Mouse (Mus musculus): ENCODE measurements around the gene Ephb1.

The Ephb1 gene

DNA sequence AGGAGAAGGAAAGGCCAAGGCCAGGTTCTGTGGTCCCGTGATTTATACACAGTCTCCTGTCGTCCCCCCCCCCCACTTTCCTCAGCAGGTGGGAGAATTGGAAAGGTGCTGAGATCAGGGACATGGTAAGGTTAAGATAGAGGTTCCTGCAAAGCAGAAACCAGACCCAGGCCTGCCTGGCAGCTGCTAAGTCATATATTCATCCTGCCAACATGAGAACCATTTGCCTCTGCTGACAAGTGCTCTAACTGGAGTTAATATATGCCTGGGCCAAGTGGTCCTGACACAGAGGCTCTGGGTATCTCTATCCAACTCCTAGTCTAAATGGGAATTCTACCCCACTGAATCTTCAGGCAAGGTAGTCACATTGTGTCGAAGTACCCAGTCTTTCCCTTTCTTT, 57.3 kb downstream of the Ephb1 start:
- Histone ChIP-seq H3K36me3 (ENCODE audit: insufficient read depth, low read length) (no peaks in the 10 kb centered on the region), H3K4me3 (replicated peaks; ENCODE audit: low read length) (no peak overlapping the region), H3K9me3 (ENCODE audit: low read length) (peaks cover 22% of the 10 kb centered on the region; the same call in 1 of the 2 replicates), H3K27me3 (ENCODE audit: insufficient read depth, low read length) (peaks cover 9% of the 10 kb centered on the region; the same call in 1 of the 2 replicates), H3K4me1 (replicated peaks; ENCODE audit: low read depth, low read length) (no peaks in the 10 kb centered on the region)
- TF ChIP-seq CTCF (conservative IDR thresholded peaks at IDR 0.05; ENCODE audit: low read length): no peak
- TF ChIP-seq NANOG (IDR thresholded peaks at IDR 0.05; ENCODE audit: borderline replicate concordance, low read length): no peak
- TF ChIP-seq POU5F1 (IDR thresholded peaks at IDR 0.05; ENCODE audit: borderline replicate concordance, low read length): no peak

DNA sequence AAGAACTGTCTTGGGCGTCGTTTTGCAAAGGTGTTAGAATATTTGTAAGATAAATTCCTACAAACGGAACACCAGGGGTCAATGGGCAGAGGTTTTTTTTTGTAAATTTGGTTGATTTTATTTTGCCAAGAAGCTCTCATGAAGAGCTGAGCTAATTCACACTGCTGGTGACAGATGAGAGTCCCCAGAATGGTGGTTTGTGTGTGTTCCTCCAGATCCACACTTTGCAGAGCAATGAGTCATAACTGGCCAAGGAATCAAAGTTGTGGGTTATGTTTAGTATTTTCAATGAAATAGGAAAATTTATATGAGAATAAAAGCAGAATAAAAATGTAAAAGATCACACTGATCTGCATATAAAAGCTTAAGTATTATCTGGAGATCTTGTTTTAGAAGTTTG, 60.9 kb downstream of the Ephb1 start:
- Histone ChIP-seq H3K4me1 (replicated peaks; ENCODE audit: low read depth, low read length) (no peaks in the 10 kb centered on the region), H3K9me3 (ENCODE audit: low read length) (0 out of 2 replicates have a peak, but pooled peaks cover 5% of the 10 kb centered on the region), H3K4me3 (replicated peaks; ENCODE audit: low read length) (no peak overlapping the region), H3K36me3 (ENCODE audit: insufficient read depth, low read length) (no peaks in the 10 kb centered on the region), H3K27me3 (ENCODE audit: insufficient read depth, low read length) (peaks cover 9% of the 10 kb centered on the region; the same call in 1 of the 2 replicates)
- TF ChIP-seq POU5F1 (IDR thresholded peaks at IDR 0.05; ENCODE audit: borderline replicate concordance, low read length) (no peak), CTCF (conservative IDR thresholded peaks at IDR 0.05; ENCODE audit: low read length) (no peak), NANOG (IDR thresholded peaks at IDR 0.05; ENCODE audit: borderline replicate concordance, low read length) (no peak)

DNA sequence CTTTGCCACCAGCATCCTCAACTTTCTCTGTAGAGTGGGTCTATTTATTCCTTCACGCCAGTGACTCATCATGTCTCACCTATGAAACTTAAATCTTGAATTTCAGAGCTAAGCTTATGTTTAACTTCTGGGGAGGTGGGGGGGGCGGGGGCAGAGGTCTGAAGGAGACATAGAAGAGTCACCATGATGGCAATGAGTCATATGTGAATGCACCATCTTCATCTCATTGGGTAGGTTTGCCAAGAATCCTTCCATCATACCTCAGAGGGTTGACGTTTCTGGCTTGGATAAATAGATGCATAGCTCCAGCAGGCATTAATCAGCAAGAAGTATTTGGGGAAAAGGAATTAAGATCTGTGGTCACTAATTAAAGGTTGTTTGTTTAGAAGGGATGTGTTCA, 63.3 kb downstream of the Ephb1 start:
- Histone ChIP-seq H3K36me3 (ENCODE audit: insufficient read depth, low read length) (no peaks in the 10 kb centered on the region), H3K4me3 (replicated peaks; ENCODE audit: low read length) (no peak overlapping the region), H3K27me3 (ENCODE audit: insufficient read depth, low read length) (peaks cover 9% of the 10 kb centered on the region; the same call in 1 of the 2 replicates), H3K9me3 (ENCODE audit: low read length) (0 out of 2 replicates have a peak, but pooled peaks cover 5% of the 10 kb centered on the region), H3K4me1 (replicated peaks; ENCODE audit: low read depth, low read length) (no peaks in the 10 kb centered on the region)
- TF ChIP-seq CTCF (conservative IDR thresholded peaks at IDR 0.05; ENCODE audit: low read length) (no peak), NANOG (IDR thresholded peaks at IDR 0.05; ENCODE audit: borderline replicate concordance, low read length) (no peak), POU5F1 (IDR thresholded peaks at IDR 0.05; ENCODE audit: borderline replicate concordance, low read length) (no peak)

DNA sequence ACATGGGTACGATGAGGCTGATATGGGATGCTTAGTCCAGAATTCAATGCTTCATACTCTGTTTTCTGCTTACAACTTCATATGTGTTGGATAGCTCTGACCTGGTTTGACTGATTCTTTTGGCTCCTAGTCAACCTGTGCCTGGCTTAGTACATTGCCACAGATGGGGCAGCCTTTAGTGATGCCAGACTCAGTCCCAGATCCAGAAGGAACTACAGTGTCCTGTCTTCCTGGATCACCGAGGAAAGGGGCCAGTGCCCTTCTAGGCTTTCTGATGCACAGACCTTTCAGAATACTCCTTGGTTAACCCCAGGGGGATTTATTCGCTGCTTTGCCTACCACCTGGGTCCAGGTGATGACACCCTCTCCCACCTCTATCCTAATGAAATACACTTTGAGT, 66.1 kb downstream of the Ephb1 start:
- H3K9me3 ChIP-seq (ENCODE audit: low read length): peaks cover 21% of the 10 kb centered on the region
- no peaks in the 10 kb centered on the region for H3K27me3 ChIP-seq (ENCODE audit: insufficient read depth, low read length)
- no peaks in the 10 kb centered on the region for H3K36me3 ChIP-seq (ENCODE audit: insufficient read depth, low read length)
- TF ChIP-seq POU5F1 (IDR thresholded peaks at IDR 0.05; ENCODE audit: borderline replicate concordance, low read length) (no peak), CTCF (conservative IDR thresholded peaks at IDR 0.05; ENCODE audit: low read length) (no peak), NANOG (IDR thresholded peaks at IDR 0.05; ENCODE audit: borderline replicate concordance, low read length) (no peak)
- no peaks in the 10 kb centered on the region for H3K4me1 ChIP-seq (replicated peaks; ENCODE audit: low read depth, low read length)
- no peak overlapping the region for H3K4me3 ChIP-seq (replicated peaks; ENCODE audit: low read length)

DNA sequence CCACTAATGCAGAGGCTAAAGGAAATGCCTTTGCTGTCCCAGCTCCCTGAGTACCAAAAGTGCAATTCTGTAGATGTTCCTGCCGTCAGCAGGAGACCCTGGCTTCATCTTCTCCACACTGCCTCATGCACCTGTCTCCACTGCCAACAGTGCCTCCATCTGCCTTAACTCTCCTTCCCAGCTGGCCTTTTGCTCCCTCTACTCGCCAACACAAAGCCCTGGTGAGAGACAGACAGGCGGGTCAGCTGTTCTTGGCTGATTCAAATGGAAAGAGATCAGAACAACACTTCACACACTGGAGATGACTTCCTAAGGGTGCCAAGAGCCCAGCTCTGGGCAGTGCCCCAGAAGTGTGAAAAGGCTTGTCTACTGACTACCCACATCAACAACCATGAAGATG, 78.6 kb downstream of the Ephb1 start:
- Histone ChIP-seq H3K27me3 (ENCODE audit: insufficient read depth, low read length) (peaks cover 43% of the 10 kb centered on the region), H3K4me1 (replicated peaks; ENCODE audit: low read depth, low read length) (no peaks in the 10 kb centered on the region), H3K4me3 (replicated peaks; ENCODE audit: low read length) (no peak overlapping the region), H3K36me3 (ENCODE audit: insufficient read depth, low read length) (no peaks in the 10 kb centered on the region), H3K9me3 (ENCODE audit: low read length) (peaks cover 19% of the 10 kb centered on the region; the same call in 1 of the 2 replicates)
- TF ChIP-seq POU5F1 (IDR thresholded peaks at IDR 0.05; ENCODE audit: borderline replicate concordance, low read length): no peak
- TF ChIP-seq CTCF (conservative IDR thresholded peaks at IDR 0.05; ENCODE audit: low read length): no peak
- TF ChIP-seq NANOG (IDR thresholded peaks at IDR 0.05; ENCODE audit: borderline replicate concordance, low read length): no peak

DNA sequence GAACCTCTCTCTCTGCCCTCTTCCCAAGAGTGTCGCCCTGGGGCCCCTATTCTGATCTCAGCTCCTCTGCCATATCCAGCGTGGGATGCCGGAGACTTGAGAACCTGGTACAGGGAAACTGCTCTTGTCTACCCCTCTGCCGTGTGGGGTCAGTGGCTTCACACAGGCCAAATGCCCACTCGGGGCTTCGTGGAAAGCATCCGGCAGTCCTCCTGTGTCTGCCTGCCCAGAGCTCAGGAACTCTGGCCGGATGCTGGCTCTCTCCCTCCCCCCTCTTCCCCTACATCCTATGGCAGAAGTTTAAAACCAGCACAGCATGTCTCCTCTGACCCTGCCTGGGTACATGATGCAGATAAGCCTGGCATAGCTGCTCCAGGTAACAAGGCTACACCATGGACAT, 80.5 kb downstream of the Ephb1 start:
- no peaks in the 10 kb centered on the region for H3K36me3 ChIP-seq (ENCODE audit: insufficient read depth, low read length)
- H3K4me3 ChIP-seq (replicated peaks; ENCODE audit: low read length): no peak overlapping the region
- TF ChIP-seq NANOG (IDR thresholded peaks at IDR 0.05; ENCODE audit: borderline replicate concordance, low read length) (no peak), CTCF (conservative IDR thresholded peaks at IDR 0.05; ENCODE audit: low read length) (no peak), POU5F1 (IDR thresholded peaks at IDR 0.05; ENCODE audit: borderline replicate concordance, low read length) (no peak)
- peaks cover 20% of the 10 kb centered on the region; the same call in 1 of the 2 replicates for H3K9me3 ChIP-seq (ENCODE audit: low read length)
- peaks cover 56% of the 10 kb centered on the region for H3K27me3 ChIP-seq (ENCODE audit: insufficient read depth, low read length)
- H3K4me1 ChIP-seq (replicated peaks; ENCODE audit: low read depth, low read length): no peaks in the 10 kb centered on the region

DNA sequence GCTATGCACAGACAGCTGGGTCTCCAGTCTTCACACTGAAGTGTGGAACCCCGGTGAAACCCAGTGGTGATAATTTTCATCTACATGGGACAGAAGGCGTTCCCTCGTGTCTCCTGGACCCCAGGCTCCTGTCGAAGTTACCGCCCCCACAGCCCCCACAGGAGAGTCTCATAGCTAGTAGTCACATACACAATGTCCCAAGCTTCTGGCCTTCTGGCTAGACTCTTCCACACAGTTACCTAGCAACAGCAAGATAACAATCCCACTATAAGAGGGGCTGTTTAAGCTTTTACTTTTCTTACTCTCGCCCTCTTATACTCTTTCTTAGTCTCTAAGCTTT, 81.1 kb downstream of the Ephb1 start:
- H3K27me3 ChIP-seq (ENCODE audit: insufficient read depth, low read length): peaks cover 61% of the 10 kb centered on the region
- H3K4me1 ChIP-seq (replicated peaks; ENCODE audit: low read depth, low read length): peaks cover under 1% of the 10 kb centered on the region; the same call in 1 of the 2 replicates
- no peaks in the 10 kb centered on the region for H3K36me3 ChIP-seq (ENCODE audit: insufficient read depth, low read length)
- no peak for TF ChIP-seq CTCF (conservative IDR thresholded peaks at IDR 0.05; ENCODE audit: low read length)
- TF ChIP-seq NANOG (IDR thresholded peaks at IDR 0.05; ENCODE audit: borderline replicate concordance, low read length): no peak
- TF ChIP-seq POU5F1 (IDR thresholded peaks at IDR 0.05; ENCODE audit: borderline replicate concordance, low read length): no peak
- peaks cover 20% of the 10 kb centered on the region; the same call in 1 of the 2 replicates for H3K9me3 ChIP-seq (ENCODE audit: low read length)
- H3K4me3 ChIP-seq (replicated peaks; ENCODE audit: low read length): no peak overlapping the region

DNA sequence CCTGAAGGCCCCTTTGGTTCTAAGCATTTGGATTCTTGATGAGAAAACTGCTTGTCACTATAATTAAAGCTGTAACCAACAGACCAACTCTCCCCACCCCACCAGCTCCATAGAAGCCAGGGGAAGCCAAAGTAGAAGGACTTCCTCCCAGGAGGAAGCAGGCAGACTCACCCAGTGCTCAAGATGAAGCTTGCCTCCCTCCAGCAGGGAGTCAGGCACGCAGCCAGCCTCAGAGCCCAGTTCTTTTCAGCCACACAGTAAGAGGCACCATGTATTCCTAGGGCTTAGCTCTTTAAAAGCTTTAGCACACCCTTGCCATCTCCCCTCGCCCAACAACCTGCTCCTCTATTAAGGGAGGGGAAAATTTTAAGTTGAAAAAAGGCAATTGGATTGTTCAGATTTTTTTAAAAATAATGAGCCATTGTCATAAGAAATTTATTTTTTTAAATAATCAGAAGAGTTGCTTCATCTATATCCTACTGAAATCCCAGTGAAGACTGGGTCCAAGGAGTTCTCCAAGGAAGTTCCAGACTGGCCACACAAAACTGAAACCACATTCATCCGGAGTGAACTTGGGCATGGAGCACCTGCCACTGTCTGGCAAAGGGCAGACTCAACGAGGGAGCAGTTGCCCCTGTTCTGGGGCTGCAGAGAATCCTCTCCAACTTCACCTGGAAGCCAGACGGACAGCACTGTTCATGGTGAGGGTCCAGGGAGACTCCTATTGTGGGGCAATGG, 81.6 kb downstream of the Ephb1 start:
- Histone ChIP-seq H3K4me3 (replicated peaks; ENCODE audit: low read length) (no peak overlapping the region), H3K4me1 (replicated peaks; ENCODE audit: low read depth, low read length) (peaks cover 6% of the 10 kb centered on the region), H3K36me3 (ENCODE audit: insufficient read depth, low read length) (no peaks in the 10 kb centered on the region), H3K27me3 (ENCODE audit: insufficient read depth, low read length) (peaks cover 66% of the 10 kb centered on the region), H3K9me3 (ENCODE audit: low read length) (peaks cover 20% of the 10 kb centered on the region; the same call in 1 of the 2 replicates)
- TF ChIP-seq CTCF (conservative IDR thresholded peaks at IDR 0.05; ENCODE audit: low read length) (no peak), POU5F1 (IDR thresholded peaks at IDR 0.05; ENCODE audit: borderline replicate concordance, low read length) (no peak), NANOG (IDR thresholded peaks at IDR 0.05; ENCODE audit: borderline replicate concordance, low read length) (no peak)

Measured in E14TG2a.4 (cell line).